Mouse (Mus musculus) heart, postnatal 0 days (tissue): ENCODE data around the gene Nradd. TPM values are rescaled to one million over a fixed set of nuclear protein-coding genes. Genes with fewer than 3 reads are reported as not detected.
A peak's percentile ranks its signal among the peaks of the same experiment; 100 is the strongest.

Experiments
- ATAC-seq: fragments of 200-750 bp; cut with Nextera tagmentation; 2 replicates; pipeline ENCODE4 v1.8.0; 2017; ENCODE audit warnings: low read depth, moderate number of reproducible peaks, moderate library complexity; ENCODE audit not compliant: insufficient read depth
- DNase-seq: peaks from one replicate; pipeline ENCODE4 v3.0.0-alpha.2; 2016; ENCODE audit warnings: low spot score
- H3K27ac ChIP-seq: fragments of 300-500 bp; sonication (generic); 2 replicates; pipeline ENCODE4 v1.5.1; 2014; ENCODE audit warnings: low read depth, mild to moderate bottlenecking
- H3K27me3 ChIP-seq: fragments of 300-500 bp; sonication (generic); 2 replicates; pipeline ENCODE4 v1.6.1; 2014; ENCODE audit warnings: low read length, mixed read lengths; ENCODE audit not compliant: control insufficient read depth, insufficient read depth
- H3K36me3 ChIP-seq: fragments of 300-500 bp; sonication (generic); replicated peaks from 2 replicates; pipeline ENCODE4 v1.6.1; 2014; ENCODE audit warnings: low read length, mixed read lengths; ENCODE audit not compliant: control insufficient read depth, insufficient read depth
- H3K4me1 ChIP-seq: fragments of 300-500 bp; sonication (generic); 2 replicates; pipeline ENCODE4 v1.6.1; 2014; ENCODE audit warnings: antibody characterized with exemption; ENCODE audit not compliant: control insufficient read depth, insufficient read depth
- H3K4me2 ChIP-seq: fragments of 300-500 bp; sonication (generic); 2 replicates; pipeline ENCODE4 v1.6.1; 2014; ENCODE audit warnings: low read depth, mild to moderate bottlenecking, low read length, moderate library complexity
- H3K4me3 ChIP-seq: fragments of 300-500 bp; sonication (generic); 2 replicates; pipeline ENCODE4 v1.5.1; 2014; ENCODE audit warnings: low read depth, low read length
- H3K9ac ChIP-seq: fragments of 300-500 bp; sonication (generic); replicated peaks from 2 replicates; pipeline ENCODE4 v1.6.1; 2014; ENCODE audit warnings: low read depth, low read length, mixed read lengths
- H3K9me3 ChIP-seq: fragments of 300-500 bp; sonication (generic); replicated peaks from 2 replicates; pipeline ENCODE4 v1.6.1; 2016; ENCODE audit warnings: low read length; ENCODE audit not compliant: control insufficient read depth
- CTCF ChIP-seq: IDR thresholded peaks from 2 replicates; pipeline ENCODE4 v1.5.1; 2016; ENCODE audit warnings: antibody characterized with exemption, control low read depth, low read depth
- EP300 ChIP-seq: IDR thresholded peaks from 2 replicates; pipeline ENCODE4 v1.6.1; 2016; ENCODE audit warnings: antibody characterized with exemption, low read depth
- WGBS: fragments of 180-500 bp; shearing (Covaris S2); extraction: QIAGEN DNeasy Blood & Tissue Kit; methylation state at CpG from one replicate; pipeline ENCODE4 v1.1.7; 2014; 5-methylcytosine and 5-hydroxymethylcytosine counted together
- polyA plus RNA-seq: library from polyadenylated mRNA; unstranded; fragments of >200 nt; fragmentation: Nextera tagmentation; extraction: Ambion mirVana; gene quantifications from 2 replicates; pipeline ENCODE4 v1.2.1, GENCODE M21; 2015
- total RNA-seq: library from RNA; depleted of rRNA; stranded (reverse); fragments of >200 nt; gene quantifications from 2 replicates; pipeline ENCODE4 v1.2.3, GENCODE M21; 2014; ENCODE audit warnings: low replicate concordance

Nradd gene
- total and polyA plus RNA-seq, 2 experiments from 2014 or later: 7.9 to 10.4 TPM

- ATAC-seq (no peak), DNase-seq (no peak)
- Histone ChIP-seq H3K4me2 (no peak overlapping the region), H3K27ac (no peak overlapping the region), H3K4me3 (no peak overlapping the region), H3K9me3 (no peaks in the 10 kb centered on the region), H3K36me3 (peaks cover 81% of the 10 kb centered on the region), H3K9ac (no peak overlapping the region), H3K4me1 (0 out of 2 replicates have a peak, but pooled peaks cover 2% of the 10 kb centered on the region), H3K27me3 (0 out of 2 replicates have a peak, but pooled peaks cover 4% of the 10 kb centered on the region)
- 76% methylated on average over 15 of the region's 15 CpGs for WGBS
- no peak for TF ChIP-seq EP300
Measured at GRCm38 (mm10) chr9:110630171-110630570, 5.9 kb upstream of the Nradd start.

GRCm38 (mm10) chr9:110625350-110625908, 1.2 kb upstream of the Nradd start:
- ATAC-seq: no peak
- Histone ChIP-seq H3K9ac (peak overlapping the region; percentile 53; the same call in 1 of the 2 replicates), H3K9me3 (no peaks in the 10 kb centered on the region), H3K4me2 (peak overlapping the region; percentile 92), H3K27ac (peak overlapping the region; percentile 84), H3K36me3 (peaks cover 43% of the 10 kb centered on the region), H3K4me1 (0 out of 2 replicates have a peak, but pooled peaks cover 4% of the 10 kb centered on the region), H3K27me3 (no peaks in the 10 kb centered on the region), H3K4me3 (peak overlapping the region; percentile 60)
- DNase-seq: no peak
- WGBS: 71% methylated on average over 11 of the region's 11 CpGs
- TF ChIP-seq CTCF: no peak
- TF ChIP-seq EP300: no peak

- no peaks in the 10 kb centered on the region for H3K27me3 ChIP-seq
- ATAC-seq: no peak
- 0 out of 2 replicates have a peak, but pooled peaks cover 4% of the 10 kb centered on the region for H3K4me1 ChIP-seq
- peak overlapping the region; percentile 92 for H3K4me2 ChIP-seq
- no peak for DNase-seq
- peaks cover 36% of the 10 kb centered on the region; the same call in 1 of the 2 replicates for H3K36me3 ChIP-seq
- no peaks in the 10 kb centered on the region for H3K9me3 ChIP-seq
- 42% methylated on average over 8 of the region's 8 CpGs for WGBS
- no peak for TF ChIP-seq CTCF
- no peak for TF ChIP-seq EP300
- peak overlapping the region; percentile 60 for H3K4me3 ChIP-seq
- H3K27ac ChIP-seq: peak overlapping the region; percentile 84; the same call in 1 of the 2 replicates
- H3K9ac ChIP-seq: peak overlapping the region; percentile 53
Measured at GRCm38 (mm10) chr9:110623416-110624195, 646 bp downstream of the Nradd start.

- no peak overlapping the region for H3K4me3 ChIP-seq
- 82% methylated on average over 12 of the region's 12 CpGs for WGBS
- H3K9ac ChIP-seq: no peak overlapping the region
- no peaks in the 10 kb centered on the region for H3K27me3 ChIP-seq
- ATAC-seq (no peak), DNase-seq (no peak)
- H3K9me3 ChIP-seq: no peaks in the 10 kb centered on the region
- H3K36me3 ChIP-seq: peaks cover 38% of the 10 kb centered on the region
- H3K4me1 ChIP-seq: 0 out of 2 replicates have a peak, but pooled peaks cover 4% of the 10 kb centered on the region
- H3K27ac ChIP-seq: no peak overlapping the region
- no peak overlapping the region for H3K4me2 ChIP-seq
- no peak for TF ChIP-seq CTCF
- TF ChIP-seq EP300: no peak
Measured at GRCm38 (mm10) chr9:110622621-110623219, 1.5 kb downstream of the Nradd start.

- Histone ChIP-seq H3K27me3 (no peaks in the 10 kb centered on the region), H3K27ac (no peak overlapping the region), H3K9ac (no peak overlapping the region), H3K4me1 (0 out of 2 replicates have a peak, but pooled peaks cover 4% of the 10 kb centered on the region), H3K9me3 (no peaks in the 10 kb centered on the region), H3K4me2 (no peak overlapping the region), H3K36me3 (peaks cover 33% of the 10 kb centered on the region), H3K4me3 (no peak overlapping the region)
- TF ChIP-seq EP300 (no peak), CTCF (no peak)
- ATAC-seq: no peak
- no peak for DNase-seq
- WGBS: 92% methylated on average over 7 of the region's 7 CpGs
Measured at GRCm38 (mm10) chr9:110620685-110621084, 3.6 kb downstream of the Nradd start.
